In the genomic region with DNA sequence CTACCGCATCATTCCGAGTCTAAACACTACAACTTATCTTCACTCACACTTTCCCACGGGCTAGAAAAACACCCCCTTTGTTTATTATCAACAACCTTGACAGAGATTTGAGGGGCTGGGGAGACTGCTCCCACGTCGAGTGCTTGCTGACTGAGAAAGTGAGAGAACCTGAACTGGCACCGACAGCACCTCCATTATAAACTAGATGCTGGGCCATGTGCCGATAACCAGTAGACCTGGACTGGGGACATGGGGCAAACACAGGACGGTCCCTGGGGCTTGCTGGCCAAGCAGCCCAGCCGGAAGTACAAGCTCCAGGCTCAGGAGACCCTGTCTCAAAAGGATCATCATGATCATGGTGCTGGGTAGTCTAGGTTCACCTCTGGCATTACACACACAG, we compare ENCODE assay signal across 11 mouse cellular contexts. TPM values are rescaled to one million over a fixed set of nuclear protein-coding genes. Genes with fewer than 3 reads are reported as not detected.
DNase-seq lines count a peak whose midpoint lies in the region; ATAC-seq lines count a peak whose summit lies in the region.
"Had no signal": no experiment of that assay in that cellular context is flagged by ENCODE, and none has a peak within 500 bp of the region (broad histone marks: within the 10 kb centered on the region; RNA-seq: fewer than 3 reads in every experiment).

No protein-coding gene starts in this region.

- H3K9me3 ChIP-seq in forebrain, embryonic 10.5 days: no peaks in the 10 kb centered on the region
- no peaks in the 10 kb centered on the region for H3K9me3 ChIP-seq in forebrain, embryonic 16.5 days (ENCODE audit: control insufficient read depth, low read length)
- no peaks in the 10 kb centered on the region for H3K9me3 ChIP-seq in lung, embryonic 15.5 days
- H3K9me3 ChIP-seq in limb, embryonic 12.5 days: no peaks in the 10 kb centered on the region
- no peaks in the 10 kb centered on the region for H3K9me3 ChIP-seq in neural tube, embryonic 15.5 days (replicated peaks)

- no peaks in the 10 kb centered on the region for H3K36me3 ChIP-seq in forebrain, embryonic 10.5 days (replicated peaks)
- no peaks in the 10 kb centered on the region for H3K36me3 ChIP-seq in forebrain, embryonic 16.5 days (ENCODE audit: control insufficient read depth, insufficient read depth)
- no peaks in the 10 kb centered on the region for H3K36me3 ChIP-seq in lung, embryonic 15.5 days
- no peaks in the 10 kb centered on the region for H3K36me3 ChIP-seq in limb, embryonic 12.5 days
- H3K36me3 ChIP-seq in neural tube, embryonic 15.5 days: no peaks in the 10 kb centered on the region

- no peak overlapping the region for H3K9ac ChIP-seq in forebrain, embryonic 16.5 days (replicated peaks; ENCODE audit: low read depth, low read length)
- H3K9ac ChIP-seq in lung, embryonic 15.5 days: 0 out of 2 replicates have a peak overlapping the region, but pooled peaks have one; percentile 2
- no peak overlapping the region for H3K9ac ChIP-seq in limb, embryonic 12.5 days (replicated peaks)
- H3K9ac ChIP-seq in neural tube, embryonic 15.5 days (replicated peaks): 0 out of 2 replicates have a peak overlapping the region, but pooled peaks have one; percentile 2

- H3K4me2 ChIP-seq in forebrain, embryonic 16.5 days (ENCODE audit: low read length): no peak overlapping the region
- peak overlapping the region; percentile 79 for H3K4me2 ChIP-seq in lung, embryonic 15.5 days
- H3K4me2 ChIP-seq in limb, embryonic 12.5 days: peak overlapping the region; percentile 25
- H3K4me2 ChIP-seq in neural tube, embryonic 15.5 days: peak overlapping the region; percentile 78

- H3K27me3 ChIP-seq in forebrain, embryonic 10.5 days (ENCODE audit: poor library complexity, severe bottlenecking): peaks cover 25% of the 10 kb centered on the region
- H3K27me3 ChIP-seq in forebrain, embryonic 16.5 days (replicated peaks; ENCODE audit: control insufficient read depth, insufficient read depth, low read length): 0 out of 2 replicates have a peak, but pooled peaks cover 5% of the 10 kb centered on the region
- H3K27me3 ChIP-seq in lung, embryonic 15.5 days: no peaks in the 10 kb centered on the region
- H3K27me3 ChIP-seq in limb, embryonic 12.5 days: no peaks in the 10 kb centered on the region
- no peaks in the 10 kb centered on the region for H3K27me3 ChIP-seq in neural tube, embryonic 15.5 days (replicated peaks)

- H3K4me1 ChIP-seq in forebrain, embryonic 10.5 days: peaks cover 51% of the 10 kb centered on the region
- peaks cover 22% of the 10 kb centered on the region for H3K4me1 ChIP-seq in forebrain, embryonic 16.5 days (replicated peaks; ENCODE audit: control insufficient read depth, insufficient read depth, low read length)
- peaks cover 59% of the 10 kb centered on the region for H3K4me1 ChIP-seq in lung, embryonic 15.5 days
- peaks cover 49% of the 10 kb centered on the region for H3K4me1 ChIP-seq in limb, embryonic 12.5 days (replicated peaks)
- peaks cover 50% of the 10 kb centered on the region for H3K4me1 ChIP-seq in neural tube, embryonic 15.5 days

- WGBS in forebrain, embryonic 10.5 days: 68% methylated on average over 9 of the region's 9 CpGs
- 73% methylated on average over 9 of the region's 9 CpGs for WGBS in forebrain, embryonic 16.5 days
- 17% methylated on average over 9 of the region's 9 CpGs for WGBS in lung, embryonic 15.5 days
- WGBS in limb, embryonic 12.5 days: 68% methylated on average over 9 of the region's 9 CpGs
- 74% methylated on average over 9 of the region's 9 CpGs for WGBS in neural tube, embryonic 15.5 days

- 0 out of 2 replicates have a peak overlapping the region, but pooled peaks have one; percentile 70 for H3K4me3 ChIP-seq in forebrain, embryonic 10.5 days
- H3K4me3 ChIP-seq in forebrain, embryonic 16.5 days (replicated peaks; ENCODE audit: low read length): no peak overlapping the region
- H3K4me3 ChIP-seq in lung, embryonic 15.5 days: peak overlapping the region; percentile 97
- H3K4me3 ChIP-seq in limb, embryonic 12.5 days (replicated peaks): no peak overlapping the region
- H3K4me3 ChIP-seq in neural tube, embryonic 15.5 days (replicated peaks): no peak overlapping the region
- H3K4me3 ChIP-seq: left cerebral cortex, adult 2 months had no signal

- no peak for ATAC-seq in forebrain, embryonic 16.5 days
- ATAC-seq in lung, embryonic 15.5 days (ENCODE audit: borderline replicate concordance, extremely low read depth, low FRiP score, low TSS enrichment): no peak
- ATAC-seq in limb, embryonic 12.5 days (ENCODE audit: insufficient number of reproducible peaks, insufficient read depth, low FRiP score, low TSS enrichment, low read depth): no peak
- ATAC-seq in neural tube, embryonic 15.5 days (ENCODE audit: low FRiP score): no peak

- no peak overlapping the region for H3K27ac ChIP-seq in forebrain, embryonic 10.5 days
- no peak overlapping the region for H3K27ac ChIP-seq in forebrain, embryonic 16.5 days (ENCODE audit: low read length)
- H3K27ac ChIP-seq in lung, embryonic 15.5 days: peak overlapping the region; percentile 29
- H3K27ac ChIP-seq in limb, embryonic 12.5 days: no peak overlapping the region
- no peak overlapping the region for H3K27ac ChIP-seq in neural tube, embryonic 15.5 days (replicated peaks)
- H3K27ac ChIP-seq: left cerebral cortex, adult 2 months had no signal

- DNase-seq in forebrain, embryonic 10.5 days (ENCODE audit: extremely low spot score, low spot score): no peak
- no peak for DNase-seq in lung, postnatal 25 days (ENCODE audit: low spot score)
- no peak for DNase-seq in thymus, postnatal 14 days
- DNase-seq in frontal cortex, postnatal 36 days (ENCODE audit: low spot score in 2 of 2): no peak
- DNase-seq: cerebellum, postnatal 36 days; gastrocnemius, postnatal 25 days had no signal

RNA-seq across cellular contexts. Expression of a gene that starts 1.9 kb away (rescaled TPM):
- polyA plus RNA-seq in forebrain, embryonic 10.5 days (2016; fragmentation: Nextera tagmentation; extraction: Ambion mirVana): 15.8 and 18.1 TPM in 2 replicates
- 20.7 and 22.1 TPM in 2 replicates for polyA plus RNA-seq in forebrain, embryonic 16.5 days (2015; fragmentation: Nextera tagmentation; extraction: Ambion mirVana)
- polyA plus RNA-seq in lung, embryonic 15.5 days (2015; fragmentation: Nextera tagmentation; extraction: Ambion mirVana): 14.5 and 17.4 TPM in 2 replicates
- polyA plus RNA-seq in limb, embryonic 12.5 days (2016; fragmentation: Nextera tagmentation; extraction: Ambion mirVana): 21.2 and 24.8 TPM in 2 replicates
- 19.7 and 21.4 TPM in 2 replicates for polyA plus RNA-seq in neural tube, embryonic 15.5 days (2015; fragmentation: Nextera tagmentation; extraction: Ambion mirVana)

Comparison
In these comparisons a context has a peak if more than half of its experiments do, and no peak if none do; other contexts are left out.
1. H3K4me3 ChIP-seq: peak in forebrain, embryonic 10.5 days (single experiment) and lung, embryonic 15.5 days (single experiment); none in forebrain, embryonic 16.5 days (single experiment), limb, embryonic 12.5 days (single experiment) and neural tube, embryonic 15.5 days (single experiment).
2. H3K9ac ChIP-seq: peak in lung, embryonic 15.5 days (single experiment) and neural tube, embryonic 15.5 days (single experiment); none in forebrain, embryonic 16.5 days (single experiment) and limb, embryonic 12.5 days (single experiment).